Mouse (Mus musculus) testis, adult 2 months (tissue): ENCODE data around the gene Irf2bpl.

Source experiments
- CTCF ChIP-seq: fragments of 200-500 bp; IDR thresholded peaks from 2 replicates; pipeline ENCODE4 v1.5.1; 2012; ENCODE audit warnings: low read depth, mild to moderate bottlenecking, inconsistent platforms, low read length, moderate library complexity; ENCODE audit not compliant: control insufficient read depth, insufficient read depth, insufficient replicate concordance
- POLR2A ChIP-seq: fragments of 200-500 bp; IDR thresholded peaks from 2 replicates; pipeline ENCODE4 v1.6.1; 2012; ENCODE audit warnings: low read depth, mild to moderate bottlenecking, inconsistent platforms, low read length, moderate library complexity; ENCODE audit not compliant: control insufficient read depth

- TF ChIP-seq CTCF (peak; percentile 38; the same call in 1 of the 2 replicates), POLR2A (no peak)
These were observed 20.6 kb upstream of the Irf2bpl start for GRCm38 (mm10) chr12:86905203-86905602.
